Mouse (Mus musculus) kidney, embryonic 16.5 days (tissue): Measurements from ENCODE around the gene Cacfd1. TPM values are rescaled to one million over a fixed set of nuclear protein-coding genes. Genes with fewer than 3 reads are reported as not detected.

Experiments used
- ATAC-seq: fragments of 200-750 bp; cut with Nextera tagmentation; 2 replicates; pipeline ENCODE4 v1.8.0; 2017; ENCODE audit warnings: moderate TSS enrichment; ENCODE audit not compliant: low FRiP score, low TSS enrichment
- H3K27ac ChIP-seq: fragments of 300-500 bp; sonication (generic); 2 replicates; pipeline ENCODE4 v1.5.1; 2014; ENCODE audit warnings: low read length
- H3K27me3 ChIP-seq: fragments of 300-500 bp; sonication (generic); 2 replicates; pipeline ENCODE4 v1.6.1; 2014; ENCODE audit warnings: low read length, control low read depth, mixed read lengths; ENCODE audit not compliant: insufficient read depth
- H3K36me3 ChIP-seq: fragments of 300-500 bp; sonication (generic); 2 replicates; pipeline ENCODE4 v1.6.1; 2014; ENCODE audit warnings: low read length, control low read depth, mixed read lengths; ENCODE audit not compliant: insufficient read depth
- H3K4me1 ChIP-seq: fragments of 300-500 bp; sonication (generic); 2 replicates; pipeline ENCODE4 v1.6.1; 2014; ENCODE audit warnings: low read length, control low read depth, mixed read lengths; ENCODE audit not compliant: insufficient read depth
- H3K4me2 ChIP-seq: fragments of 300-500 bp; sonication (generic); replicated peaks from 2 replicates; pipeline ENCODE4 v1.6.1; 2014; ENCODE audit warnings: low read depth, low read length
- H3K4me3 ChIP-seq: fragments of 300-500 bp; sonication (generic); 2 replicates; pipeline ENCODE4 v1.5.1; 2014; ENCODE audit warnings: mild to moderate bottlenecking, low read length
- H3K9ac ChIP-seq: fragments of 300-500 bp; sonication (generic); replicated peaks from 2 replicates; pipeline ENCODE4 v1.6.1; 2014; ENCODE audit warnings: low read length
- H3K9me3 ChIP-seq: fragments of 300-500 bp; sonication (generic); 2 replicates; pipeline ENCODE4 v1.6.1; 2016; ENCODE audit warnings: low read length, control low read depth
- WGBS: fragments of 180-500 bp; shearing (Covaris S2); extraction: QIAGEN DNeasy Blood & Tissue Kit; methylation state at CpG from one replicate; pipeline ENCODE4 v1.1.7; 2014; 5-methylcytosine and 5-hydroxymethylcytosine counted together
- polyA plus RNA-seq: library from polyadenylated mRNA; unstranded; fragments of >200 nt; fragmentation: Nextera tagmentation; extraction: Ambion mirVana; gene quantifications from 2 replicates; pipeline ENCODE4 v1.2.1, GENCODE M21; 2015

Cacfd1 gene
- polyA plus RNA-seq: 70.2 and 70.3 TPM in 2 replicates

- H3K4me3 ChIP-seq: peak within 1 kb of the TSS; percentile 88
- H3K4me1 ChIP-seq: peaks cover 16% of the 10 kb centered on the region
- peak within 1 kb of the TSS; percentile 95 for H3K9ac ChIP-seq
- H3K4me2 ChIP-seq: peak within 1 kb of the TSS; percentile 81
- ATAC-seq: peak; percentile 97
- H3K27me3 ChIP-seq: no peaks in the 10 kb centered on the region
- peaks cover 13% of the 10 kb centered on the region for H3K36me3 ChIP-seq
- peak within 1 kb of the TSS; percentile 83 for H3K27ac ChIP-seq
- H3K9me3 ChIP-seq: no peaks in the 10 kb centered on the region
- WGBS: under 1% methylated on average over 43 of the region's 43 CpGs
These were observed at the start of gene Cacfd1 for GRCm38 (mm10) chr2:27009714-27010244. Gene Cacfd1, plus strand, starts transcription at chr2:27009926.

DNA sequence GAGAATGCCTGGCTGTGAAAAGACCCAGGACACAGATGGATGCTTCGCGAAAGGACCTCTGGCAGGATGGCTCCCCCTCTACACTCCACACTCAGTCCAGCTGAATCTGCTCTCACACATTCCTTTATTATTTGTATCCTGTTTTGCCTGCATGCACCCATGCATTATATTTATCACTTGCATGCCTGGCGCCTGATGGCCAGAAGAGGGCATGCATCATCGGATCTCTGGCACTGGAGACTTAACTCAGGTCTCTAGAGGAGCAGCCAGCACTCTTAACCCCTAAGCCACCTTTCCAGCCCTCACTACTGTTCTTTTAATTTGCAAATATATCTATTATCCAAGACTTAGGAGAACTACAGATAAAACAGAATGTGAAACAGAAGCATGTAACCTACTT is 49.0 kb upstream of the Cacfd1 start:
- Histone ChIP-seq H3K36me3 (peaks cover 46% of the 10 kb centered on the region), H3K4me1 (peaks cover 14% of the 10 kb centered on the region), H3K4me3 (no peak overlapping the region), H3K27me3 (no peaks in the 10 kb centered on the region), H3K9ac (no peak overlapping the region), H3K27ac (no peak overlapping the region), H3K4me2 (no peak overlapping the region), H3K9me3 (no peaks in the 10 kb centered on the region)
- no peak for ATAC-seq
- WGBS: 64% methylated on average over 4 of the region's 4 CpGs

DNA sequence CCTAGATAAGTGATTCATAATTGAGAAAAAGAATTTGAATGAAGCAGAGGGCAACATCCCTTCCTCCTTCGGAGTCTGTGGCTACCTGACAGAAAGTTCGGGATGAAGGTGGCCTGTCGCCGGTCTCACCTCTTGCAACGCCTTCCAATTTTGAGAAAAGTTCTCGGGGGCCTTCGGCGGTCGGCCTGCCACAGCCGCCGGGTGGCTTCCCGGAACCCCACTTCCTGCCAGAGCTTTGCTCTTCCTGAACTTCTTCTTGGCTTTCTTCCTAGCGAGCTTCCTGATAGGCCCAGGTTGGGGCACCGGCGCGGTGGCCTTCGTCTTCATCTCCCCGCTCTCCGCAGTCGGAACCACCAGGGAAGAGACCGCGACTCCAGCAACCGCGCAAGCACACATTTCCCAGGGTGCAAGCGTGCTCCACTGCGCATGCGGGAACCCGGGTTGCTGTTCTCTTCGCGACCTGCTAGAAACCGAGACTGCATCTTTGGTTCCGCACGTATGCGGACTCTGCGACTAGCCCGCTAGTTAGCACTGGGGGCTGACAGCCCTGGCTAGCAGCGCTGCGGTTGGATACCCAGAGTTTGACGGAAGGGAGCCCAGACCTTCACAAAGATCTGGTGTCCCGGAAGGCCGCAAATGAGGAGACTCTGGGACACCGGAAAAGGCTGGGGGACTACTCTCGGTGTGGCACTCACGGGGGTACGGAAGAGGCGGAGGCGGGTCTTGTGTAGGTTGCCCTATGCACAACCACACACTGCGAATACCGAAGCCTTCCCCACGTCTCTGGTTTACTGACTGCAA is 45.6 kb upstream of the Cacfd1 start, which contains the start of gene Rexo4:
Rexo4 (minus strand) TSS at position 464 of the 801 bp plus-strand sequence.
- Histone ChIP-seq H3K4me3 (peak within 1 kb of the TSS; percentile 77), H3K36me3 (peaks cover 17% of the 10 kb centered on the region), H3K27me3 (no peaks in the 10 kb centered on the region), H3K9me3 (0 out of 2 replicates have a peak, but pooled peaks cover 3% of the 10 kb centered on the region), H3K9ac (peak within 1 kb of the TSS; percentile 93), H3K4me1 (peaks cover 14% of the 10 kb centered on the region), H3K27ac (peak within 1 kb of the TSS; percentile 100), H3K4me2 (peak within 1 kb of the TSS; percentile 67)
- peak; percentile 94 for ATAC-seq
- under 1% methylated on average over 50 of the region's 50 CpGs for WGBS

- H3K27me3 ChIP-seq: no peaks in the 10 kb centered on the region
- ATAC-seq: peak; percentile 25; the same call in 1 of the 2 replicates
- H3K9ac ChIP-seq: peak overlapping the region; percentile 93
- peak overlapping the region; percentile 67 for H3K4me2 ChIP-seq
- H3K36me3 ChIP-seq: peaks cover 12% of the 10 kb centered on the region
- WGBS: 16% methylated on average over 14 of the region's 14 CpGs
- peak overlapping the region; percentile 100 for H3K27ac ChIP-seq
- peaks cover 14% of the 10 kb centered on the region for H3K4me1 ChIP-seq
- peak overlapping the region; percentile 77 for H3K4me3 ChIP-seq
- 0 out of 2 replicates have a peak, but pooled peaks cover 3% of the 10 kb centered on the region for H3K9me3 ChIP-seq
These were observed 44.9 kb upstream of the Cacfd1 start for GRCm38 (mm10) chr2:26964724-26965370.

DNA sequence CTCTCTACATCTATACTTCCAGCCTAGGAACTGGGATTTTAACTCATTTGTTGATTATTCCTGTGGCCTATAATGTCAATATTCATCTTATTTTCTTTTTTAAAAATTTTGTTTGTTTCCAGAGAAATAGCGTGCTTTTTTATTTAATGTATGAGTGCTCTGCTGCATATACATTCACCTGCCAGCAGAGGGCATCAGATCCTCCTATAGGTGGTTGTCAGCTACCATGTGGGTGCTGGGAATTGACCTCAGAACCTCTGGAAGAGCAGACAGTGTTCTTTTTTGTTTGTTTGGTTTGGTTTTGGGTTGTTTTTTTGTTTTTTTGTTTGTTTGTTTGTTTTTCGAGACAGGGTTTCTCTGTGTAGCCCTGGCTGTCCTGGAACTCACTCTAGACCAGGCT is 42.5 kb upstream of the Cacfd1 start:
- Histone ChIP-seq H3K4me2 (no peak overlapping the region), H3K9me3 (0 out of 2 replicates have a peak, but pooled peaks cover 3% of the 10 kb centered on the region), H3K4me1 (peaks cover 14% of the 10 kb centered on the region), H3K9ac (no peak overlapping the region), H3K27me3 (no peaks in the 10 kb centered on the region), H3K36me3 (no peaks in the 10 kb centered on the region; the same call in 1 of the 2 replicates), H3K27ac (no peak overlapping the region), H3K4me3 (no peak overlapping the region)
- no peak for ATAC-seq
- 82% methylated on average over 2 of the region's 2 CpGs for WGBS

DNA sequence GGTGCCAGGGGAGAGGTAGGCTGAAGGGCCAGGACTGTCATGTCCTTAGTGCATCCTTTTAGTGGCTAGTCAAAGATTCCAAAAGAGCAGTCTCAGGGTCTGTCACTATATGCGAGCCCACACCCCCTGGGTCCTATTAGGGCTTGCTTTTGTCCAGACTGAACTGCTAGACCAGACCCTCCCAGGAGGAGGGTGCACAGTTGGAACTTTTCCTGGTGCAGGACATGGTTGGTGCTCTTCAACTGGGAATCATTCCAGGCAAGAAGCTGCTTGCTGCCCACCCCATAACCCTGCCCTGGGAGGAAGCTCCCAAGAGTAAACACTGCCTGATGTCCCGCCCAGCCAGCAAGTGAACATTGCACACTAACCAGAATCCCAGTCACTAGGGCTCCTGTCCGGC is 36.6 kb upstream of the Cacfd1 start, which contains the start of gene Adamts13:
Adamts13 (plus strand) TSS at position 301 of the 400 bp plus-strand sequence.
- 77% methylated on average over 3 of the region's 3 CpGs for WGBS
- H3K36me3 ChIP-seq: no peaks in the 10 kb centered on the region

GRCm38 (mm10) chr2:26973960-26974359 is 35.8 kb upstream of the Cacfd1 start:
- Histone ChIP-seq H3K27me3 (no peaks in the 10 kb centered on the region), H3K36me3 (no peaks in the 10 kb centered on the region), H3K27ac (no peak overlapping the region), H3K4me1 (no peaks in the 10 kb centered on the region), H3K4me2 (no peak overlapping the region), H3K9me3 (no peaks in the 10 kb centered on the region), H3K4me3 (no peak overlapping the region), H3K9ac (no peak overlapping the region)
- ATAC-seq: no peak
- WGBS: 38% methylated on average over 4 of the region's 4 CpGs

More for the DNA sequence above, 36.6 kb upstream of the Cacfd1 start, which contains the start of gene Adamts13:
- no peaks in the 10 kb centered on the region for H3K27me3 ChIP-seq
- no peak for ATAC-seq
- no peak within 1 kb of the TSS for H3K4me3 ChIP-seq
- no peak within 1 kb of the TSS for H3K27ac ChIP-seq
- peak within 1 kb of the TSS; percentile 21; the same call in 1 of the 2 replicates for H3K4me2 ChIP-seq
- no peaks in the 10 kb centered on the region for H3K9me3 ChIP-seq
- H3K9ac ChIP-seq: no peak within 1 kb of the TSS
- no peaks in the 10 kb centered on the region for H3K4me1 ChIP-seq

- WGBS: 75% methylated on average over 1 of the region's 1 CpGs
- no peaks in the 10 kb centered on the region for H3K36me3 ChIP-seq
These were observed 29.4 kb upstream of the Cacfd1 start for GRCm38 (mm10) chr2:26980361-26980760.

GRCm38 (mm10) chr2:26984179-26984578 is 25.5 kb upstream of the Cacfd1 start:
- no peak overlapping the region for H3K9ac ChIP-seq
- no peak overlapping the region for H3K4me2 ChIP-seq
- H3K36me3 ChIP-seq: no peaks in the 10 kb centered on the region
- WGBS: 80% methylated on average over 2 of the region's 2 CpGs
- no peaks in the 10 kb centered on the region for H3K9me3 ChIP-seq
- H3K4me1 ChIP-seq: no peaks in the 10 kb centered on the region
- H3K27me3 ChIP-seq: no peaks in the 10 kb centered on the region
- no peak overlapping the region for H3K4me3 ChIP-seq
- no peak for ATAC-seq
- H3K27ac ChIP-seq: no peak overlapping the region

More at GRCm38 (mm10) chr2:26980361-26980760, 29.4 kb upstream of the Cacfd1 start:
- Histone ChIP-seq H3K9ac (no peak overlapping the region), H3K4me3 (no peak overlapping the region), H3K27ac (no peak overlapping the region), H3K4me2 (no peak overlapping the region), H3K9me3 (no peaks in the 10 kb centered on the region), H3K27me3 (no peaks in the 10 kb centered on the region), H3K4me1 (no peaks in the 10 kb centered on the region)
- no peak for ATAC-seq
